Mouse (Mus musculus): Measurements from ENCODE around the gene Gse1. TPM values are rescaled to one million over a fixed set of nuclear protein-coding genes. Genes with fewer than 3 reads are reported as not detected.

The Gse1 gene
- polyA plus RNA-seq, 1 experiment: 14.8 TPM

GRCm38 (mm10) chr8:120391856-120392255 is 163.6 kb downstream of the Gse1 start:
- 61% methylated on average over 21 of the region's 21 CpGs for WGBS
- Histone ChIP-seq H3K27me3 (replicated peaks; ENCODE audit: control insufficient read depth, insufficient read depth, low read length) (no peaks in the 10 kb centered on the region), H3K36me3 (ENCODE audit: control insufficient read depth, insufficient read depth, low read length) (no peaks in the 10 kb centered on the region), H3K4me1 (ENCODE audit: control insufficient read depth, insufficient read depth, low read length) (no peaks in the 10 kb centered on the region), H3K4me3 (ENCODE audit: insufficient read depth, low read depth, low read length) (no peak overlapping the region), H3K27ac (ENCODE audit: insufficient read depth, low read depth, low read length) (no peak overlapping the region)
- no peak for DNase-seq
- TF ChIP-seq CTCF (conservative IDR thresholded peaks at IDR 0.05; ENCODE audit: insufficient read depth, insufficient read length, low read depth, low read length) (no peak), POLR2A (IDR thresholded peaks at IDR 0.05; ENCODE audit: low read depth, low read length) (no peak)

- no peaks in the 10 kb centered on the region for H3K36me3 ChIP-seq (ENCODE audit: control insufficient read depth, insufficient read depth, low read length)
- H3K4me3 ChIP-seq (ENCODE audit: insufficient read depth, low read depth, low read length): no peak overlapping the region
- no peak for DNase-seq
- no peaks in the 10 kb centered on the region for H3K4me1 ChIP-seq (ENCODE audit: control insufficient read depth, insufficient read depth, low read length)
- WGBS: 61% methylated on average over 11 of the region's 11 CpGs
- no peaks in the 10 kb centered on the region for H3K27me3 ChIP-seq (replicated peaks; ENCODE audit: control insufficient read depth, insufficient read depth, low read length)
- no peak overlapping the region for H3K27ac ChIP-seq (ENCODE audit: insufficient read depth, low read depth, low read length)
- TF ChIP-seq CTCF (conservative IDR thresholded peaks at IDR 0.05; ENCODE audit: insufficient read depth, insufficient read length, low read depth, low read length) (no peak), POLR2A (IDR thresholded peaks at IDR 0.05; ENCODE audit: low read depth, low read length) (no peak)
Measured at GRCm38 (mm10) chr8:120393085-120393484, 164.8 kb downstream of the Gse1 start.

GRCm38 (mm10) chr8:120393871-120394275 is 165.6 kb downstream of the Gse1 start:
- H3K36me3 ChIP-seq (ENCODE audit: control insufficient read depth, insufficient read depth, low read length): no peaks in the 10 kb centered on the region
- no peak overlapping the region for H3K4me3 ChIP-seq (ENCODE audit: insufficient read depth, low read depth, low read length)
- peak; percentile 60 for DNase-seq
- WGBS: 63% methylated on average over 9 of the region's 9 CpGs
- no peak overlapping the region for H3K27ac ChIP-seq (ENCODE audit: insufficient read depth, low read depth, low read length)
- H3K27me3 ChIP-seq (replicated peaks; ENCODE audit: control insufficient read depth, insufficient read depth, low read length): no peaks in the 10 kb centered on the region
- TF ChIP-seq POLR2A (IDR thresholded peaks at IDR 0.05; ENCODE audit: low read depth, low read length) (no peak), CTCF (conservative IDR thresholded peaks at IDR 0.05; ENCODE audit: insufficient read depth, insufficient read length, low read depth, low read length) (no peak)
- H3K4me1 ChIP-seq (ENCODE audit: control insufficient read depth, insufficient read depth, low read length): no peaks in the 10 kb centered on the region

- no peak for TF ChIP-seq POLR2A (IDR thresholded peaks at IDR 0.05; ENCODE audit: low read depth, low read length)
- TF ChIP-seq CTCF (conservative IDR thresholded peaks at IDR 0.05; ENCODE audit: insufficient read depth, insufficient read length, low read depth, low read length): no peak
- Histone ChIP-seq H3K4me1 (ENCODE audit: control insufficient read depth, insufficient read depth, low read length) (no peaks in the 10 kb centered on the region), H3K4me3 (ENCODE audit: insufficient read depth, low read depth, low read length) (no peak overlapping the region), H3K36me3 (ENCODE audit: control insufficient read depth, insufficient read depth, low read length) (no peaks in the 10 kb centered on the region), H3K27ac (ENCODE audit: insufficient read depth, low read depth, low read length) (no peak overlapping the region), H3K27me3 (replicated peaks; ENCODE audit: control insufficient read depth, insufficient read depth, low read length) (no peaks in the 10 kb centered on the region)
- WGBS: 97% methylated on average over 3 of the region's 3 CpGs
- DNase-seq: no peak
Measured at GRCm38 (mm10) chr8:120395892-120396291, 167.6 kb downstream of the Gse1 start.

GRCm38 (mm10) chr8:120396756-120397155 is 168.5 kb downstream of the Gse1 start:
- WGBS: 72% methylated on average over 3 of the region's 3 CpGs
- TF ChIP-seq POLR2A (IDR thresholded peaks at IDR 0.05; ENCODE audit: low read depth, low read length): no peak
- no peak for TF ChIP-seq CTCF (conservative IDR thresholded peaks at IDR 0.05; ENCODE audit: insufficient read depth, insufficient read length, low read depth, low read length)
- Histone ChIP-seq H3K27ac (ENCODE audit: insufficient read depth, low read depth, low read length) (no peak overlapping the region), H3K36me3 (ENCODE audit: control insufficient read depth, insufficient read depth, low read length) (no peaks in the 10 kb centered on the region), H3K4me1 (ENCODE audit: control insufficient read depth, insufficient read depth, low read length) (no peaks in the 10 kb centered on the region), H3K4me3 (ENCODE audit: insufficient read depth, low read depth, low read length) (no peak overlapping the region), H3K27me3 (replicated peaks; ENCODE audit: control insufficient read depth, insufficient read depth, low read length) (no peaks in the 10 kb centered on the region)
- DNase-seq: no peak

GRCm38 (mm10) chr8:120397444-120398411 is 169.5 kb downstream of the Gse1 start:
- no peaks in the 10 kb centered on the region for H3K4me1 ChIP-seq (ENCODE audit: control insufficient read depth, insufficient read depth, low read length)
- H3K4me3 ChIP-seq (ENCODE audit: insufficient read depth, low read depth, low read length): no peak overlapping the region
- DNase-seq: no peak
- no peak overlapping the region for H3K27ac ChIP-seq (ENCODE audit: insufficient read depth, low read depth, low read length)
- WGBS: 59% methylated on average over 15 of the region's 15 CpGs
- no peak for TF ChIP-seq CTCF (conservative IDR thresholded peaks at IDR 0.05; ENCODE audit: insufficient read depth, insufficient read length, low read depth, low read length)
- TF ChIP-seq POLR2A (IDR thresholded peaks at IDR 0.05; ENCODE audit: low read depth, low read length): no peak
- no peaks in the 10 kb centered on the region for H3K27me3 ChIP-seq (replicated peaks; ENCODE audit: control insufficient read depth, insufficient read depth, low read length)
- H3K36me3 ChIP-seq (ENCODE audit: control insufficient read depth, insufficient read depth, low read length): no peaks in the 10 kb centered on the region

DNA sequence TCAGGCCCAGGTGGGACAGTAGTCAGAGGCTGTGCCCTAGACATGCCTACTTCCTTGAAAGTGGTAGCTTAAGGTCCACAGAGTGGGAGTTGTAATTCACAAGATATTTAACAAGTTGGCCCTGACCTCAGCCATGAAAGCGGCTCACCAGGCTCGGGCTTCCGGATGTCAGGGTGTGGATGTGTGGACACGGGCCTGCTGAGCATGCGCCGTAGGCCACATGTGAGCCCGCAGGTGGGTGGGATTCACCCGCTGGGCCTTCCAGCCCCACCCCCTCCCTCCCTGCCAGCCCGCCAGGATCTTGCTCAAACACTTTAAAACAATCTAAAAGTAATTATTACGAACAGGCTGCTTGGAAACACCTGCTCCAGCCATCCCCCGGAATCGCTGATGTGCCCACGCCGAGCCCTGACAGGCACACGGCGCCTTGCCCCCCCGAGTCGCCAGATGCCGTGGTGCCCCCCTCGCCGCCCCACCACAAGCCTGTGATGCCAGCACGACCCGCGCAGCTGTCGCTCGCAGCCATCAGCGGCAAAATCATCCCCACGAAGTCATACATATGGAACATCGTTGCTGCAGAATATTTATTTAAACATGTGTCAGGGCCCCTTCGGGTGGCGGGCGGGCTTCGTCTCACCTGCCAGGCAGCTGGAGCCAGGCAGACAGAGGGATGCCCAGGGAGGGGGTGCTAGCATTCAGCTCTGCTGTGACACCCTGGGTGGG is 171.1 kb downstream of the Gse1 start:
- WGBS: 62% methylated on average over 33 of the region's 33 CpGs
- no peak overlapping the region for H3K27ac ChIP-seq (ENCODE audit: insufficient read depth, low read depth, low read length)
- TF ChIP-seq POLR2A (IDR thresholded peaks at IDR 0.05; ENCODE audit: low read depth, low read length): no peak
- TF ChIP-seq CTCF (conservative IDR thresholded peaks at IDR 0.05; ENCODE audit: insufficient read depth, insufficient read length, low read depth, low read length): no peak
- no peaks in the 10 kb centered on the region for H3K27me3 ChIP-seq (replicated peaks; ENCODE audit: control insufficient read depth, insufficient read depth, low read length)
- DNase-seq: no peak
- H3K4me1 ChIP-seq (ENCODE audit: control insufficient read depth, insufficient read depth, low read length): no peaks in the 10 kb centered on the region
- H3K4me3 ChIP-seq (ENCODE audit: insufficient read depth, low read depth, low read length): no peak overlapping the region
- H3K36me3 ChIP-seq (ENCODE audit: control insufficient read depth, insufficient read depth, low read length): no peaks in the 10 kb centered on the region

All from kidney, adult 2 months (tissue).